Mouse (Mus musculus) layer of hippocampus, postnatal 36 days (tissue): ENCODE results near the gene H2-Q1. TPM values are rescaled to one million over a fixed set of nuclear protein-coding genes. Genes with fewer than 3 reads are reported as not detected.
"Not testable (repeated sequence)": the region's sequence is repeated elsewhere in the genome, so short reads cannot be mapped to it uniquely, and the experiment has no call there.

Experiments
- DNase-seq, 2 experiments: peaks; one replicate each; pipeline ENCODE4 v3.0.0; 2022
- total RNA-seq, 2 experiments: library from RNA; stranded (reverse); gene quantifications; 2 replicates each; pipeline ENCODE4 v1.2.3; 2021

Gene H2-Q1
- total RNA-seq, 2 experiments from 2014 or later = 0.20 TPM; not detected in 1

GRCm38 (mm10) chr17:35342711-35343476 lies 22.7 kb downstream of the H2-Q1 start:
- no peak for DNase-seq

GRCm38 (mm10) chr17:35347659-35348058 lies 27.5 kb downstream of the H2-Q1 start:
- DNase-seq = not testable (repeated sequence)

GRCm38 (mm10) chr17:35353275-35353674 lies 33.1 kb downstream of the H2-Q1 start:
- not testable (repeated sequence) for DNase-seq

- DNase-seq = no peak
Measured at GRCm38 (mm10) chr17:35354071-35354470, 33.9 kb downstream of the H2-Q1 start.

GRCm38 (mm10) chr17:35357086-35357485 lies 36.9 kb downstream of the H2-Q1 start:
- DNase-seq = no peak

GRCm38 (mm10) chr17:35358763-35359469 lies 38.7 kb downstream of the H2-Q1 start:
- DNase-seq = no peak

GRCm38 (mm10) chr17:35359470-35359862 lies 39.3 kb downstream of the H2-Q1 start:
- no peak for DNase-seq

Other genes with a start within 250 kb of the H2-Q1 start
- 1 to 10 TPM; 3.6 to 5.4 TPM for gene Ly6g6e, start 243.5 kb upstream of the H2-Q1 start, total RNA-seq
- 1 to 10 TPM in 1 of 2 experiments, under 1 TPM in 1; 0.99 to 2.1 TPM for gene Ly6g6d, start 242.3 kb upstream of the H2-Q1 start, total RNA-seq
- gene Ly6g6f, start 234.8 kb upstream of the H2-Q1 start, total RNA-seq = not detected
- 100 to 1,000 TPM; 101 to 102 TPM for gene Abhd16a, start 231.1 kb upstream of the H2-Q1 start, total RNA-seq
- gene Ly6g5c, start 212.1 kb upstream of the H2-Q1 start, total RNA-seq = not detected
- under 1 TPM in 1 of 2 experiments, not detected in 1; 0.70 TPM for gene Ly6g5b, start 205.0 kb upstream of the H2-Q1 start, total RNA-seq
- 10 to 100 TPM; 13.0 to 15.2 TPM for gene Gpank1, start 198.9 kb upstream of the H2-Q1 start, total RNA-seq
- 100 to 1,000 TPM; 169 to 176 TPM for gene Csnk2b, start 198.4 kb upstream of the H2-Q1 start, total RNA-seq
- gene D17H6S53E, start 194.0 kb upstream of the H2-Q1 start, total RNA-seq = 10 to 100 TPM; 25.6 to 29.3 TPM
- not detected for gene Apom, start 188.4 kb upstream of the H2-Q1 start, total RNA-seq
- 100 to 1,000 TPM; 304 to 319 TPM for gene Bag6, start 185.2 kb upstream of the H2-Q1 start, total RNA-seq
- 100 to 1,000 TPM; 315 to 340 TPM for gene Prrc2a, start 155.5 kb upstream of the H2-Q1 start, total RNA-seq
- gene Aif1, start 144.3 kb upstream of the H2-Q1 start, total RNA-seq = 10 to 100 TPM; 10.1 to 10.9 TPM
- gene Lst1, start 132.0 kb upstream of the H2-Q1 start, total RNA-seq = 1 to 10 TPM; 7.1 to 7.7 TPM
- gene Ltb, start 126.0 kb upstream of the H2-Q1 start, total RNA-seq = under 1 TPM in 1 of 2 experiments, not detected in 1; 0.30 TPM
- not detected for gene Tnf, start 118.4 kb upstream of the H2-Q1 start, total RNA-seq
- gene Lta, start 115.1 kb upstream of the H2-Q1 start, total RNA-seq = under 1 TPM; 0.28 to 0.42 TPM
- gene Gm16181, start 99.6 kb upstream of the H2-Q1 start, total RNA-seq = not detected
- gene Atp6v1g2, start 86.7 kb upstream of the H2-Q1 start, total RNA-seq = 100 to 1,000 TPM; 602 to 647 TPM
- 10 to 100 TPM; 13.3 to 13.6 TPM for gene Nfkbil1, start 84.6 kb upstream of the H2-Q1 start, total RNA-seq
- 100 to 1,000 TPM; 220 to 232 TPM for gene Ddx39b, start 78.7 kb upstream of the H2-Q1 start, total RNA-seq
- gene H2-D1, start 57.7 kb upstream of the H2-Q1 start, total RNA-seq = 10 to 100 TPM; 13.4 to 18.0 TPM
- gene H2-Q2, start 21.8 kb downstream of the H2-Q1 start, total RNA-seq = under 1 TPM in 1 of 2 experiments, not detected in 1; 0.37 TPM
- 1 to 10 TPM; 1.3 to 2.5 TPM for gene H2-Q4, start 59.2 kb downstream of the H2-Q1 start, total RNA-seq
- gene H2-Q6, start 104.4 kb downstream of the H2-Q1 start, total RNA-seq = not detected
- gene H2-Q7, start 118.8 kb downstream of the H2-Q1 start, total RNA-seq = under 1 TPM; 0.65 to 0.88 TPM
- under 1 TPM in 1 of 2 experiments, not detected in 1; 0.15 TPM for gene H2-Q10, start 149.7 kb downstream of the H2-Q1 start, total RNA-seq
- under 1 TPM in 1 of 2 experiments, not detected in 1; 0.32 TPM for gene Pou5f1, start 185.6 kb downstream of the H2-Q1 start, total RNA-seq
- gene Tcf19, start 196.4 kb downstream of the H2-Q1 start, total RNA-seq = 1 to 10 TPM; 4.3 to 5.8 TPM
- 10 to 100 TPM in 1 of 2 experiments, 1 to 10 TPM in 1; 9.3 to 10.0 TPM for gene Cchcr1, start 196.7 kb downstream of the H2-Q1 start, total RNA-seq
- gene Psors1c2, start 212.8 kb downstream of the H2-Q1 start, total RNA-seq = under 1 TPM; 0.42 to 0.63 TPM
- gene Cdsn, start 231.7 kb downstream of the H2-Q1 start, total RNA-seq = under 1 TPM in 1 of 2 experiments, not detected in 1; 0.40 TPM
- not detected for gene 2300002M23Rik, start 247.0 kb downstream of the H2-Q1 start, total RNA-seq